Mouse (Mus musculus): ENCODE data around the gene Myo15. TPM values are rescaled to one million over a fixed set of nuclear protein-coding genes. Genes with fewer than 3 reads are reported as not detected.

Gene Myo15
- polyA plus RNA-seq, 1 experiment from 2014 or later: 0.03 TPM

DNA sequence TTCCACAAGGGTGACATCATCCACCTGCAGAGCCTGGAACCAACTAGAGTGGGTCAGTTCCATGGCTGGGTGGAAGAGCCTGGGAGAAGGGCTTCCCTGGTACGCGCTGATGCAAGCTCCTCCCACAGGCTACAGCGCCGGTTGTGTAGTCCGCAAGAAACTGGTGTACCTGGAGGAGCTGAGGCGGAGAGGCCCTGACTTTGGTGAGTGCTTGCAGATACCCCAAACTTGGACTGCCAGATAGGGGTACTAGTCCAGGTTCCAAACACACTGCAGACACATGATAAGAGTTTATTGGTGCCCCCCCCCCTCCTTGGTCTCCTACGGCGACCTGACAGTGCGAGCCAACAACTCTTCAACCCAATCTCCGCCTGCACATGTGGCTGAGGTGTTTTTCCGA, 39.8 kb downstream of the Myo15 start:
- Histone ChIP-seq H3K4me3 (peak overlapping the region; percentile 38), H3K27ac (no peak overlapping the region), H3K9ac (no peak overlapping the region; the same call in 1 of the 2 replicates), H3K9me3 (replicated peaks) (no peaks in the 10 kb centered on the region), H3K4me1 (peaks cover 12% of the 10 kb centered on the region), H3K27me3 (peaks cover 29% of the 10 kb centered on the region), H3K36me3 (ENCODE audit: poor library complexity, severe bottlenecking) (no peaks in the 10 kb centered on the region), H3K4me2 (peak overlapping the region; percentile 65)
- 6% methylated on average over 11 of the region's 11 CpGs for WGBS
- ATAC-seq: no peak

DNA sequence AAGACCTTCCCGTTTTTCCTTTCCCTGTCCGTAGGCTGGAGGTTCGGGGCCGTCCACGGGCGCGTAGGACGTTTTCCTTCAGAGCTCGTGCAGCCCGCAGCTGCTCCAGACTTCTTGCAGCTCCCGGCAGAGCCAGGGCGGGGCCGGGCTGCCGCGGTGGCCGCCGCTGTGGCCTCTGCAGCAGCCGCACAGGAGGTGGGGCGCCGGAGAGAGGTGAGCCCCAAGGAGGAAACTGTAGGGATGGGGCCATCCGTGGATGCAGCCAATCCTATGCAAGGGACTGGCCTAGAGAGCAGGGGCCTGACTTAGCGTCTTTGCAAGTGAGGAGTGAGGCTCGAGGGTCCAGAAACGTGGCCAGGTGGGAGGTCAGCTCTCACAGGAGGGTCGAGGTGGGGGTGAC, 40.4 kb downstream of the Myo15 start:
- Histone ChIP-seq H3K27ac (no peak overlapping the region), H3K27me3 (peaks cover 29% of the 10 kb centered on the region), H3K4me1 (peaks cover 12% of the 10 kb centered on the region), H3K9ac (peak overlapping the region; percentile 53), H3K4me3 (peak overlapping the region; percentile 38), H3K4me2 (peak overlapping the region; percentile 65), H3K9me3 (replicated peaks) (no peaks in the 10 kb centered on the region), H3K36me3 (ENCODE audit: poor library complexity, severe bottlenecking) (no peaks in the 10 kb centered on the region)
- 1% methylated on average over 25 of the region's 25 CpGs for WGBS
- no peak for ATAC-seq

DNA sequence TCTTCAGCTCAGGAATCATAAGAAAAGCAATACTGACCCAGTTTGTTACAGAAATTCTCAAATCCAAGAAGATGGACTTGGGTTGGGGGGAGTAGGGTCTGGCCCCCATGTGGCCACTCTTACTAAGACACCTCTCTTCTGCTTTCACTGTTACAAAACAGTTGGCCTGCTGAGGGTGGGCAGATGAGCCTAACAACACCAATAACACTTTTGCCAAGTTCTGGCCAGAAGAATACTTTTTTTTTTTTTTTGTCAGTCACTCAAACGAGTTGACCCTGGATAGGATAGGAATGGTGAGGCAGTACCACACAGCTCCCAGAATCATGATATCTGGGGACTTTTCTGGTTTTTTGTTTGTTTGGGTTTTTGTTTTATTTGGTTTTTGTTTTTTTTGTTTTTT, 42.8 kb downstream of the Myo15 start:
- ATAC-seq: no peak
- H3K9ac ChIP-seq: no peak overlapping the region
- WGBS: 84% methylated on average over 1 of the region's 1 CpGs
- no peaks in the 10 kb centered on the region for H3K36me3 ChIP-seq (ENCODE audit: poor library complexity, severe bottlenecking)
- H3K4me1 ChIP-seq: peaks cover 12% of the 10 kb centered on the region
- no peak overlapping the region for H3K4me3 ChIP-seq
- H3K4me2 ChIP-seq: no peak overlapping the region
- H3K27ac ChIP-seq: no peak overlapping the region
- peaks cover 29% of the 10 kb centered on the region for H3K27me3 ChIP-seq
- H3K9me3 ChIP-seq (replicated peaks): no peaks in the 10 kb centered on the region

DNA sequence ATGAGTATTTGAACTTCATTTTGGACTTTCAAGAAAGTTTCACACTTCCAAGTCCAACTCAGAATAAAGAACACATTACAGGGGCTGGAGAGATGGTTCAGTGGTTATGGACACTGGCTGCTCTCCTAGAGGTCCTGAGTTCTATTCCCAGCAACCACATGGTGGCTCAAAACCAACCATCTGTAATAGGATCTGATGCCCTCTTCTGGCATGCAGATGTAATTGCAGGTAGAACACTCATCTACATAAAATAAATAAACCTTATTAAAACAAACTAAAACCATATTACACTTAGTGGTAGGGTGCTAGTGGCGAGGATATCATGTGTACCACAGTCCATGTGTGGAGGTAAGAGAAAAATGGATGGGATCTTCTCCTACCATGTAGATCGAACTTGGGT, 43.4 kb downstream of the Myo15 start:
- H3K36me3 ChIP-seq (ENCODE audit: poor library complexity, severe bottlenecking): no peaks in the 10 kb centered on the region
- peaks cover 12% of the 10 kb centered on the region for H3K4me1 ChIP-seq
- H3K9me3 ChIP-seq (replicated peaks): no peaks in the 10 kb centered on the region
- H3K9ac ChIP-seq: no peak overlapping the region
- no peak overlapping the region for H3K4me2 ChIP-seq
- no peak overlapping the region for H3K4me3 ChIP-seq
- WGBS: 83% methylated on average over 2 of the region's 2 CpGs
- ATAC-seq: no peak
- peaks cover 29% of the 10 kb centered on the region for H3K27me3 ChIP-seq
- no peak overlapping the region for H3K27ac ChIP-seq

DNA sequence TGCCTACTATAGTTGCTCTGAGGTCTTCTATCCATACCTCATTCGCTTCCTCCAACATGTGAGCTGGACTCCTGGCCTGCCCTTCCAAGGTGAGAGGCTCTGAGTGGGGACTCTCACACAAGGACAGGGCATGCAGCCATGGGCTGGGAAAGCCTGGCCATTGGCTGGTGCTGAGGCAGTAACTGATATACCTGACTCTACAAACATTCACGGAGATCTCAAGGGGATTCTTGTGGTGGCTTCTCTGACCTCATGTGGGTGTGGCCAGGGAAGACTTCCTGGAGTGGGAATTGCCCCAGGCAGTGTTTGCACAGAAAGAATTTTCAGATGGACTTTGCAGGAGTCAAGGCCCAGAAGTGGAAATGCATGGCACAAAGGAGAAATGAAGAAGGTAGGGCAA, 45.8 kb downstream of the Myo15 start:
- peaks cover 12% of the 10 kb centered on the region for H3K27me3 ChIP-seq
- no peaks in the 10 kb centered on the region for H3K9me3 ChIP-seq (replicated peaks)
- no peaks in the 10 kb centered on the region for H3K36me3 ChIP-seq (ENCODE audit: poor library complexity, severe bottlenecking)
- WGBS: 73% methylated on average over 2 of the region's 2 CpGs
- no peak overlapping the region for H3K4me3 ChIP-seq
- no peak overlapping the region for H3K9ac ChIP-seq
- no peak overlapping the region for H3K4me2 ChIP-seq
- H3K4me1 ChIP-seq: no peaks in the 10 kb centered on the region
- no peak for ATAC-seq
- no peak overlapping the region for H3K27ac ChIP-seq

DNA sequence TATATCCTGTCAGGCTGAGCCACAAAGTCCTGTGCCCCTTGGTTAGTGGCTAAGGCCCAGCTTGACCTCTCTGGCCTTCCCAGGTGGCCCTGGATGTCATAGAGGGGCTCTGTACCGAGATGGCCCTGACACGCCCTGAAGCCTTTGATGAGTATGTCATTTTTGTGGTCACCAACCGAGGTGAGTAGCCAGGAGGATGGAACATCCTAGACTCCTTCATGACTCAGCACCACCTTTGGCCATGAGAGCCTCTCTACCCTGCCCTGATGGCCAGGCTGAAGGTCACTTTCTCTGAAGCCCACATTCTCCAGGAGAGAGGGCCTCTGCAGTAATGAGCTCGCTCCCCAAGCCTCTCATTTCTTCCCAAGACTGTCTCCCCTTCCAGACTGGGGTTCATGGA, 49.2 kb downstream of the Myo15 start:
- no peak overlapping the region for H3K27ac ChIP-seq
- H3K27me3 ChIP-seq: no peaks in the 10 kb centered on the region
- no peak overlapping the region for H3K9ac ChIP-seq
- no peaks in the 10 kb centered on the region for H3K36me3 ChIP-seq (ENCODE audit: poor library complexity, severe bottlenecking)
- 74% methylated on average over 4 of the region's 4 CpGs for WGBS
- no peaks in the 10 kb centered on the region for H3K9me3 ChIP-seq (replicated peaks)
- H3K4me1 ChIP-seq: no peaks in the 10 kb centered on the region
- no peak overlapping the region for H3K4me2 ChIP-seq
- no peak for ATAC-seq
- H3K4me3 ChIP-seq: no peak overlapping the region

DNA sequence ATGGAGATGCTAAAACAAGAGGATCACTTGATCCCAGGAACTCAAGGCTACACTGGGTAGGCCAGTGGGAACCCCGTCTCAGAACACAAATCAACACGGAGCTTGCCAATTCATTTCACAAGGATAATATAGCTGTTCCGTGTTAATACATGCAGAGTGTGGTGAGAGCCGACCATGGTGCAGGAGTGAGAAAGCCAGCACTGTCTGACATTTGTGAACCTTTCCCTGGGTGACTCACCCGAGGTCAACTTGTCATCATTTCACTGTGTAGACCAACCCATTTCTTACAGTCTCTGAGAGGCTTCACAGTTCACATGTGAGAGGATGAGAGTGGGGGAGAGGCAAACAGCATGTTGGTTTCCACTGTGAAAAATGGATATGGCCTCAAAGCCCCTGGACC, 52.9 kb downstream of the Myo15 start:
- WGBS: 82% methylated on average over 5 of the region's 5 CpGs
- Histone ChIP-seq H3K27me3 (no peaks in the 10 kb centered on the region), H3K4me2 (no peak overlapping the region), H3K9me3 (replicated peaks) (no peaks in the 10 kb centered on the region), H3K27ac (no peak overlapping the region), H3K36me3 (ENCODE audit: poor library complexity, severe bottlenecking) (no peaks in the 10 kb centered on the region), H3K4me1 (no peaks in the 10 kb centered on the region), H3K4me3 (no peak overlapping the region), H3K9ac (no peak overlapping the region)
- no peak for ATAC-seq

DNA sequence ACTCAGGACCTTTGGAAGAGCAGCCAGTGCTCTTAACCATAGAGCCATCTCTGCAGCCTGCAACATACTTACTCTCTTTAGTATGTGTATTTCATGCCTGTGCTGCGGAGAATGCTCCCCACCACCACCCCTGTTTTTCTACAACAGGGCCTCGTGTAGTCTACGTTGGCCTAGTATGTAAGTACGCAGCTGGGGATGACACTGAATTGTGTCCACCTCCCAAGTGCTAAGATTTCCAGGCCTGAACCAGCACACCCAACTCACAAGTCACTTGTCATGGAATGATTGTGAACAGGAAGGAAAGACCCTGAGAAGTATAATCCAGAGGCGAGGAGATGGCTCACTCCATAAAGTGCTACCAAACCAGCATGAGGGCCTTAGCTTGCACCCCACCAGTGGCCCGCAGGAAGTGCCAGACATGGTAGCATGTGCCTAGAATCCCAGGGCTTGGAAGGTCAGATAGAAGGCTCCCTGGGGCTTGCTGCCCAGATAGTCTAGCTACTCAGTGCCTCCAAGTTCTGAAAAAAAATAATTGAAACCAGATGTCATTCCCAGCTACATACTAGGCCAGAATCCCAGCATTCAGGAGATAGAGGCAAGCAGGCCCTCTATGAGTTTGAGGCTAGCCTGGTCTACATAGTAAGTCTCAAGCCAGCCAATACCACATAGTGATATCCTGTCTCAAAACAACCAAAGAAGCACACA, 53.7 kb downstream of the Myo15 start:
- H3K36me3 ChIP-seq (ENCODE audit: poor library complexity, severe bottlenecking): no peaks in the 10 kb centered on the region
- H3K27ac ChIP-seq: no peak overlapping the region
- no peak for ATAC-seq
- H3K4me2 ChIP-seq: no peak overlapping the region
- no peak overlapping the region for H3K9ac ChIP-seq
- no peak overlapping the region for H3K4me3 ChIP-seq
- H3K27me3 ChIP-seq: no peaks in the 10 kb centered on the region
- no peaks in the 10 kb centered on the region for H3K9me3 ChIP-seq (replicated peaks)
- H3K4me1 ChIP-seq: no peaks in the 10 kb centered on the region
- 92% methylated on average over 6 of the region's 6 CpGs for WGBS

DNA sequence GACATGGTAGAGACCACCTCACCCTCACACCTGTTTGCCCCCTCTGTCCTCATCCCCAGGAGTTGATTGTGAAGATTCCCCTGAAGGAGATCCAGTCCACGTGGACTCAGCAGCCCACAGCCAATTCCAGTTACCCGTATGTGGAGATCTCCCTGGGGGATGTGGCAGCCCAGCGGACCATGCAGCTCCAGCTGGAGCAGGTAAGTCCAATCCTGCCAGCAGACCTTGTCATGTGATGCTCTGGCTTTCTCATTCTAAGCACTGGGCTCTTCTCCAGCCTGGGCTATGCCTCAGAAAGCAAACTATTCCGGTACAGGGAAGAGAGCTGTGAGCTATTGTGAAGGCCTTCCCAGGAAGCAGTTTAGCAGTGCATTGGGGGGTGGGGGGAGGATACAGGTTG, 57.3 kb downstream of the Myo15 start:
- no peaks in the 10 kb centered on the region for H3K27me3 ChIP-seq
- H3K4me1 ChIP-seq: no peaks in the 10 kb centered on the region
- no peak overlapping the region for H3K4me2 ChIP-seq
- no peak for ATAC-seq
- no peaks in the 10 kb centered on the region for H3K9me3 ChIP-seq (replicated peaks)
- 74% methylated on average over 4 of the region's 4 CpGs for WGBS
- H3K36me3 ChIP-seq (ENCODE audit: poor library complexity, severe bottlenecking): no peaks in the 10 kb centered on the region
- H3K27ac ChIP-seq: no peak overlapping the region
- H3K4me3 ChIP-seq: no peak overlapping the region
- H3K9ac ChIP-seq: no peak overlapping the region

DNA sequence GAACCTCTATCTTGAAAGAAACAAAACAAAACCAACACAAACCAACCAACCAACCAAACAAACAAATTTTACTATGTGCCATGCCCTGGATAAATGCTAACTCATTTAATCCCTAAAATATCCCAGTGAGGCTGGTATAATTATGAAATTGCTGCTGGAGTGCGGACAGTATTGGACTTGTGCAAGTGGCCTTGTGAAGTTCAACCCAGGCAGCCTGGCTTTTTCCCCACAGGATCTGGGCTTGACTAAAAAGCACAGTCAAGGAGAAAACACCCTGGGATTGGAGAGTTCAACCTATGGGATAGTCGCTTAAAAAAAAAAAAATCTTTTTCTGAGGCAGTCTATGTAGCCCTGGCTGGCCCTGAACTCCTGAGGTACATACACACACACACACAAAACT, 66.5 kb downstream of the Myo15 start:
- Histone ChIP-seq H3K4me1 (peaks cover 27% of the 10 kb centered on the region), H3K27ac (peak overlapping the region; percentile 98), H3K36me3 (ENCODE audit: poor library complexity, severe bottlenecking) (no peaks in the 10 kb centered on the region; the same call in 1 of the 2 replicates), H3K4me3 (peak overlapping the region; percentile 93; the same call in 1 of the 2 replicates), H3K9ac (peak overlapping the region; percentile 88; the same call in 1 of the 2 replicates), H3K4me2 (peak overlapping the region; percentile 100), H3K27me3 (no peaks in the 10 kb centered on the region), H3K9me3 (replicated peaks) (no peaks in the 10 kb centered on the region)
- 89% methylated on average over 2 of the region's 2 CpGs for WGBS
- ATAC-seq: no peak

DNA sequence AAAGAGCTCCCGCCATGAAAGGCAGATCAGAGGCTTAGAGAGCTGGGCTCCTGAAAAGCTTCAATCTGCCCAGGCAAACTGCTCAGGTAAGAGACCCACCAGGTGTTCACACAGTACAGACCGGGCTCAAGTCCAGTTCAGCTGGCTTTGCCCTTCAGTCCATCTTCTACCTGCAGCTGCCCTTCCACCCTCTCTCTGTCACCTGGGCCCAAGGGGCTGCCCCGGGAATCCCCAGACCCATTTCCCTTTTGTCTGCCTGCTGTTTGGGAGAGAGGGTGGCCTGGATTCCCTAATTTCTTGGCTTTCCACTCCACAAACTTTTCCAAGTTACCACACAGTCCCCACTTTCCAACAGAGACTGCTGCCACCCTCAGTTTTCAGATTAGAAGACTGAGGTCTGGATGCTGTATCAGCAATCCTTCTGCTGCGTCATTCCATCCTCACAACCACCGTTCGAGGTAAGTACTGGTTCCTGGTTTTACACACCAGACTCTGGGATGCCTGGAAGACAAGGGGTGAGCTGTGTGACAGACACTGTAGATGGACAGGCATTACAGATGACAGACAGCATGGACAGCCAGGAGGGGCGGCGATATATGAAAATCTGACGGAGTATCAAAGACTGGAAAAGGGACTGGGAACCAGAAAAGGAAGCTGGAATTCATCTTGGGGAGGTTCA, 67.2 kb downstream of the Myo15 start, which contains the start of gene Alkbh5:
Gene Alkbh5, plus strand, starts transcription at position 202 of the 679 bp plus-strand sequence.
- H3K4me3 ChIP-seq: peak within 1 kb of the TSS; percentile 93
- no peaks in the 10 kb centered on the region for H3K9me3 ChIP-seq (replicated peaks)
- H3K4me1 ChIP-seq: peaks cover 33% of the 10 kb centered on the region
- no peak for ATAC-seq
- peak within 1 kb of the TSS; percentile 88 for H3K9ac ChIP-seq
- H3K27me3 ChIP-seq: no peaks in the 10 kb centered on the region
- peak within 1 kb of the TSS; percentile 98 for H3K27ac ChIP-seq
- WGBS: 15% methylated on average over 9 of the region's 9 CpGs
- peak within 1 kb of the TSS; percentile 100 for H3K4me2 ChIP-seq
- no peaks in the 10 kb centered on the region; the same call in 1 of the 2 replicates for H3K36me3 ChIP-seq (ENCODE audit: poor library complexity, severe bottlenecking)

DNA sequence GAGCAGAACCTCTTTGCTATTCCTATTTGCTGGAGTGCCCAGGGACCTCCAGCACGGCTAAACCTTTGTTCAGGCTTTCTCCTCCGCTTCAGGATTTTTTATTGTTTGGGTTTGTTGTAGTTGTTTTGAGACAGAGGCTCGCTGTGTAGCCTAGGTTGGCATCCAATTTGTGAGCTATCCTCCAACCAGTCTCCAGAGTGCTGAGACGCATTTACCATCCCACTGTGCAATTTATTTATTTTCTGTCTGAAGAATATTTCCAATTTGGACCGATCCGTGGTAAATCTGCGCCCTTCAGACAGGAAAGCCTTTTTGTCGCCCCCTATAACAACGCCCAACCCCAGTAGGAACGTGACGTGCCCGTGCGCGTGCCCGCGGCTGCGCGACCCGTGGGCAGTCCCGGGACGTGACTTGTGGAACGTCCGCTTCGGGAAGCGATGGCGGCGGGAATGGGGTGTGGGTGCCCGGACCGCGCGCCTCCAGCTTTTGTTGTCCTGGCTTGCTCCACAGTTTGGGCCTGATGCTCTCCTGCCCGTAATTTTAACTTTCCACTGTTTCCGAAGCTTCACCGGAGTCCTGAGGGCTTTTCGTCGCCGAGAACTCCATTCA, 67.8 kb downstream of the Myo15 start:
- ATAC-seq: peak; percentile 84
- WGBS: under 1% methylated on average over 37 of the region's 37 CpGs
- peak overlapping the region; percentile 93 for H3K4me3 ChIP-seq
- H3K27me3 ChIP-seq: no peaks in the 10 kb centered on the region
- H3K4me2 ChIP-seq: peak overlapping the region; percentile 100
- H3K4me1 ChIP-seq: peaks cover 39% of the 10 kb centered on the region
- H3K36me3 ChIP-seq (ENCODE audit: poor library complexity, severe bottlenecking): peaks cover 3% of the 10 kb centered on the region
- peak overlapping the region; percentile 88 for H3K9ac ChIP-seq
- no peaks in the 10 kb centered on the region for H3K9me3 ChIP-seq (replicated peaks)
- peak overlapping the region; percentile 98 for H3K27ac ChIP-seq
